Mouse (Mus musculus): ENCODE results near the gene Gramd1b. TPM values are rescaled to one million over a fixed set of nuclear protein-coding genes. Genes with fewer than 3 reads are reported as not detected.

Gene Gramd1b
- polyA plus RNA-seq, 1 experiment = 129 TPM

DNA sequence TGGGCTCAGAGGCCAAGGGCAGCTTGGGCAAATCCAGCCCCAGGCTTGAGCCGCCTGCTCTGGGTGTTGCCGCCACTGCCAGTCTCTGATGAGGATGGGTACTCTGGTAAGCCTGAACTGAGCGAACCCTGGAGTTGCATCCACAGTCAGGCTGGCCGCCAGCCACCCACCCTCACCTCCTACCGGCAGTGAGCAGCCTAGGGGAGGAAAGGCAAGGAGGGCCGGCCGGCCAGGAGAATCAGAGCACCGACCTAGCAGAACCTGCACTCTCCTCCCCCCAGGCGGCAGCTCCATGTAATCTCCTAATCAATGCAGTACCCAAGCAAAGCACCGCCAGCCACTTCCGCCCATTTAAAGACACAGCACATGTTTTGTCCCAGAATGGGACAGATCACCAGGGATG is 155.0 kb downstream of the Gramd1b start:
- DNase-seq (ENCODE audit: extremely low spot score in 1 of 2, low spot score in 1 of 2) = peak; percentile 63 to 79

DNA sequence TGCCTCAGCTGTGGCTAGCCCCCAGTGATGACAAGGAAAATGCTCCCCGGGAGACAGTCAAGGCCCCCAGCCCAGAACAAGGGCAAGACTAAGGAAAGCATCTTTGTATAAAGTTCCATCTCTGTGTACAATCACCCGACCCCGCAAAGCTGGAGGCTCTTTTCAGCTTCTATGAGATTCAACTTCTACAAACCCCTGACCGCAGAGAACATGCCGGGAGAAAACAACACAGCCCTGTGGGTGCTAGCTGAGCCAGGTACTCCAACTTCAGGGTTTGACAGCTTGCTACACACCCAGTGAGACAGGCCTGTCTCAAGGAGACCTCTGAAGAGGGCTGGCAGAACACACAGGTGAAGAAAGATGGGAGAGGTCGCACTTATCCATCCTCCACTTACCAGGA is 155.7 kb downstream of the Gramd1b start:
- no peak for DNase-seq (ENCODE audit: extremely low spot score in 1 of 2, low spot score in 1 of 2)

DNA sequence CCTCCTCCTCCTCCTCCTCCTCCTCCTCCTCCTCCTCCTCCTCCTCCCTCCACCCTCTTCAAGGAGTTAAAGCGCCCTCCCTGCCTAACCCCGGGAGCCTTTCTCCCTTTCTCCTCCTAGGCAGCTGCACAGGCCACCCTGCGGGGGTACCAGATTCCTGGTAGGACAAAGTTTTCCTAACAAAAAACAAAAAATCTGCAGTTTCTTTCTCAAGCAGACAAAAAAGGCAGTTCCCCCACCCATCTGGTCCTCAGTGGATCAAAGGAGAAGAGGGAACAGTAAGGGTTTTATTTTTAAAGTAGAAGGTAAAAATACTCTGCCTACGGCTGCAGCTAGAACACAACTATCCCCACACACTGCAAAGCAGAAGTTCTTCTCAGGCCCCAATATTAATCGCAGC is 156.2 kb downstream of the Gramd1b start:
- no peak for DNase-seq (ENCODE audit: extremely low spot score in 1 of 2, low spot score in 1 of 2)

- DNase-seq (ENCODE audit: extremely low spot score in 1 of 2, low spot score in 1 of 2) = no peak
Measured at GRCm38 (mm10) chr9:40374533-40374971, 156.6 kb downstream of the Gramd1b start.

GRCm38 (mm10) chr9:40374052-40374451 is 157.1 kb downstream of the Gramd1b start:
- no peak for DNase-seq (ENCODE audit: extremely low spot score in 1 of 2, low spot score in 1 of 2)

- no peak for DNase-seq (ENCODE audit: extremely low spot score in 1 of 2, low spot score in 1 of 2)
Measured at GRCm38 (mm10) chr9:40370151-40370550, 161.0 kb downstream of the Gramd1b start.

DNA sequence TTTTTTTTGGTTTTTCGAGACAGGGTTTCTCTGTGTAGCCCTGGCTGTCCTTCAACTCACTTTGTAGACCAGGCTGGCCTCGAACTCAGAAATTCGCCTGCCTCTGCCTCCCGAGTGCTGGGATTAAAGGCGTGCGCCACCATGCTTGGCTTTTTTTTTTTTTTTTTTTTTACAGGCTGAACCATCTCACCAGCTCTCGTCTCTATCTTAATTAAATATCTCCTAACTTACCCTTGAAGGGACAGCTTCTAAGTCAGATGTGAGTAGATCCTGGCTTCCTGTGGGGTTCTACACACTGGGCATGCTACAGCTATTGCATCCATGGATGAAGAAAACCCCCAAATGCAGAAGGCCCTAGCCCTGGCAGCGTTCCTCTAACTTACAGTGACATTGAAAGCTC is 164.4 kb downstream of the Gramd1b start:
- DNase-seq (ENCODE audit: extremely low spot score in 1 of 2, low spot score in 1 of 2) = no peak

- peak in 1 of 2 experiments; percentile 62 for DNase-seq (ENCODE audit: extremely low spot score in 1 of 2, low spot score in 1 of 2)
Measured at GRCm38 (mm10) chr9:40364312-40364711, 166.9 kb downstream of the Gramd1b start.

GRCm38 (mm10) chr9:40361970-40362369 is 169.2 kb downstream of the Gramd1b start:
- no peak for DNase-seq (ENCODE audit: extremely low spot score in 1 of 2, low spot score in 1 of 2)

GRCm38 (mm10) chr9:40358408-40358896 is 172.7 kb downstream of the Gramd1b start:
- DNase-seq (ENCODE audit: extremely low spot score in 1 of 2, low spot score in 1 of 2) = peak in 1 of 2 experiments; percentile 58

DNA sequence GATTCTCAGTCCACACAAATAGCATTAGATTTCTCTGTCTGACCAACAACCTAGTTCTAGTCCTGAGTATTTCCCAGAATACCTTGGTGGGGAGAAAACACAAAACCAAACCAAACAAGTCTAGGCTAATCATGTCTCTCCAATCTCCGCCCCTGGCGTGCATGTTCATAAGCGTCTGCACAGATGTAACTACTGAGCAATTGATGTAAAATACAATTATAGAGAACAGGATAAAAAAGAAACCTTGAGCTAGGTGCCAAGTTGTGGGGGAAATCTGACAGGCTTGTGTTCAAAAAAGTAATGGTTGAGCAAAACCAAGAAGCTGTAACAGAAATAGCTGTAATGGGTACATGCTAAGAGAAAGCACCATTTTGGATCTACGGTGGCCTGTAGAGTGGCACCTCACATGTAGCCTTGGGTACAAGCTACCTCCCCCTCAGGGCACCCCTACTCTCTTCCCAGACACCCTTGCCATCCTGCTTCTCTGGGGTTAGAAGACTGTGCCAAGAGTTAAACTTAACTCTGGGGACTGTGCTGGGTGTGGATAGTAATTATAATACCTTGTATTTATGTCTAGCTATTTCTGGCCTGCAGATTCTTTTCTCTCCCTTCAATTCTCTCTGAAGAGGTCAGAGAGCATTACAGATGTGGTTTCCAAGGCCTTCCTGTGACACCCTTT is 174.3 kb downstream of the Gramd1b start:
- no peak for DNase-seq (ENCODE audit: extremely low spot score in 1 of 2, low spot score in 1 of 2)

- no peak for DNase-seq (ENCODE audit: extremely low spot score in 1 of 2, low spot score in 1 of 2)
Measured at GRCm38 (mm10) chr9:40356368-40356767, 174.8 kb downstream of the Gramd1b start.

DNA sequence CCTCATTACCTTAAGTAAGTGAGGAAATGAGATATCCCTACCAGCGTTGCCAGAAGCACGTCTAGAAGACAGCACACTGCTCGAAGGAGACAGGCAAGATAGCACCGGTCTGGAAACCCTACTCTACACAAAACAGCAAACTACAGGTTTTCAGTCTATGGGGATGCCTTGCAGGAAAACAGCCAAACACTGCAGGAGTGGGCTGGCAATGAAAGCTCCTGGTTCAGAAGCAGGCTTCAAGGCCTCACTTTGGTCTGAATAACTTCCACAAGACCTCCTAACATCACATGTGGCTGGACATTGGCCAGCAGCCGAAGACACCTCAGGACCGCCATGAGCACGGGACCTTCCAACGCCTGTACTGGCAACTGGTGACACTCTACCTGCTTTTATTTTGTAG is 175.8 kb downstream of the Gramd1b start:
- DNase-seq (ENCODE audit: extremely low spot score in 1 of 2, low spot score in 1 of 2) = no peak

- DNase-seq (ENCODE audit: extremely low spot score in 1 of 2, low spot score in 1 of 2) = no peak
Measured at GRCm38 (mm10) chr9:40353596-40353995, 177.6 kb downstream of the Gramd1b start.

DNA sequence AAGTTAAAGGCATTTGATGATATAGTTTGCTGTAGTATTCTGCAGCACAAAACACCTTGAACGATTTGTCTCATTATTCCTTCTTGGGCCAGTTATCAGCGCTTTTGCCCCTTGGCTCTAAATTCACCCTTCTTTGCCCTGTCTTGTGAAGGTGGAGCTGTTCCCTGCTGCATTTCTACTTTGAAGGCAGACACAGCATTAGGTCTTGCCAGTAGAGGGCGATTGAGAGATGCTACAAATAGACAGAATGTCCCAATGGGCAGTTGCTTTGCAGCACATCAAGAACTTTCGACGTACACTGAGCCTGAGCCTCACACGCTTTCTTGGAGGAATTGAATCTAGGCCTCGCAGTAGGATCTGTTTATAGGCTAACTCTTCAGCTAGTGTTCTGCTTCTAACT is 180.5 kb downstream of the Gramd1b start:
- peak; percentile 71 to 88 for DNase-seq (ENCODE audit: extremely low spot score in 1 of 2, low spot score in 1 of 2)

DNA sequence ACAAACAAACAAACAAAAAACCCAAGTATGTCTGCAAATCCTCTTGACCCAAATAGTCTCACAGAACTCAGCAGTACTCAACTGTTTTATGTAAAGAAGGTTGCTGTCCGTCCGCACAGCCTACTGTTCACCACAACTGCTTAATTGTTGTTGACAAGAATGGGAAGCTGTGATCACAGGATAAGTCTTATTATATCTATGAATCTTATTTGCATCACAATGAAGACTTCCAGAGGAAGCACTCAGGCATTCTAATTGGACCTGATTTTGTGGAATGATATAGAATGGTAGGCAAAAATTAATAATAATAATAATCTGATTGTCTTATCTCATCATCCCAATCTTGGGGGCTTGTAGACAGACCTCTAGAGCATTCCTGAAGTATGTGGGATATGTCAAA is 181.1 kb downstream of the Gramd1b start:
- no peak for DNase-seq (ENCODE audit: extremely low spot score in 1 of 2, low spot score in 1 of 2)

DNA sequence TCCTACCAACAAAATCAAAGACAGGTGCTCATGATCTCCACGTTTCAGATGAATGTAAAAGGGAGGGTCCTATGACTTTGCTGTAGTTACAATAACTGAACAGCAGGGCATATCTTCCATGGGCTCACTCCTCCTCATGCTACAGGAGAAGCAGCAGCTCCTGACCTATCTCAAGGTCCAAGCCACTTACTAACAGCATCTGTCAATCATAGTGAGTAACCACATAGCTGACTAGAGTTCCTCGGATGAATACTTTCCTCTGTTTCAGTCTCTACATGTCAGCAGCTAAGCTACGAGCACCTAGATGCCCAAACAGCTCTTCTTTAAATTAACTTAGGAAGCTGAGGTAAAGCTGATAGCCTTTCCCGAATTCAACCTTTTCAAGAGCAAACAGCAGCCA is 181.6 kb downstream of the Gramd1b start:
- no peak for DNase-seq (ENCODE audit: extremely low spot score in 1 of 2, low spot score in 1 of 2)

- peak; percentile 49 to 69 for DNase-seq (ENCODE audit: extremely low spot score in 1 of 2, low spot score in 1 of 2)
Measured at GRCm38 (mm10) chr9:40348714-40349233, 182.4 kb downstream of the Gramd1b start.

- DNase-seq (ENCODE audit: extremely low spot score in 1 of 2, low spot score in 1 of 2) = peak; percentile 60 to 83
Measured at GRCm38 (mm10) chr9:40346232-40346984, 184.8 kb downstream of the Gramd1b start.

DNA sequence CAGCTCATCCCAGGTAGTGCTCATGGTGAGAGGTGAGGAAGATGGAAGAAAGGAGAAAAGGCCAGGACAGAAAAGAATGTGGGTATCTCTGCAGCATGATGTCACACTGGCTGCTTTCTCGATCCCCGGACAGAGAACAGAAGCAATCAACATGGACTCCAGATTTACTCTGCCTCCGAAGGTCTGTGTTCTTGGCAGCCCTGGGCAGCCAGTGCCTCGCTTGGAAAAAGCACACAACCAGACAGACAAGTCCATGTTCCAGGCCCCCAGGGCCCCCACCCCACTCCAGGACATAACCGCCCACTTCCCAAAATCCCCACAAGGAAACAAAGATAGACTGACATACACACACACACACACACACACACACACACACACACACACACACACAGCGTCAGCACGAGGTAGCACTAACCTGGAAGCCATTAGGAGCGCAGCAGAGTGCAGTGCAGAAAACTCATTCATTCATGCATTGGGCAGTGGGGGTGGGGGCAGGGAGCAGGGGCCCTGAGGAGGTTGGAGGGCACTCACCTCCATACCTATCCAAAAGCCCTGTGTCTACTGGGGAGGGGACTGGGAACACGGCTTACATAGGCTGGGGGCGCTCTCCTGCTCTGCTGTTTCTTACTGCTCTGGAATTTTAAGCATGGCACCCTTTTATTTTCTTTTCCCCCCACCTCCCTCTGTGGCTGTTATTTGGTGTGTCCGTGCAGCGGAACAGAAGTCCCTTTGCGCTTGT is 185.5 kb downstream of the Gramd1b start:
- DNase-seq (ENCODE audit: extremely low spot score in 1 of 2, low spot score in 1 of 2) = peak in 1 of 2 experiments; percentile 71
